Mouse (Mus musculus) right cerebral cortex, postnatal 10 days (tissue): ENCODE results near the gene Zfp184.

Experiments
- DNase-seq, 2 experiments: peaks; one replicate each; pipeline ENCODE4 v3.0.0; 2021; ENCODE audit warnings: low spot score in 2 of 2

Gene Zfp184

DNA sequence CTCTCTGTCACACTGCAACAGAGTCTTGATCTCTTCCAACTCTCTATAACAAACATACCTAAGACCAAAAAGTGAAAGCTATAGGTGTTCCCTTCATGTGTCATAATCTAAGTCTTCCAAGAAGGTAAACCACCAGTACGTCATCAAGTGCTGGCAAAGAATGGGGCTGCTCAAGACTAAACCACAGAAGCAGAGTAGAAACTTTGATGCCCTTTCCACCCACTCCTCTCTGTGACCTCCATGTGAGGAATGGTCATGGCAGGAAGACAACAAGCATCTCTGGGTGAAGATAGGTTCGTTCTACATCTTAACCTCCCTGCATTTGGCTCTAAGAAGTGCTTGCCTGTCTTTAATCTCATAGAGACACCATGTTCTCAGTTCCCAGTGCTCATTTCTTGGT is 39.6 kb downstream of the Zfp184 start:
- DNase-seq, result no peak

DNA sequence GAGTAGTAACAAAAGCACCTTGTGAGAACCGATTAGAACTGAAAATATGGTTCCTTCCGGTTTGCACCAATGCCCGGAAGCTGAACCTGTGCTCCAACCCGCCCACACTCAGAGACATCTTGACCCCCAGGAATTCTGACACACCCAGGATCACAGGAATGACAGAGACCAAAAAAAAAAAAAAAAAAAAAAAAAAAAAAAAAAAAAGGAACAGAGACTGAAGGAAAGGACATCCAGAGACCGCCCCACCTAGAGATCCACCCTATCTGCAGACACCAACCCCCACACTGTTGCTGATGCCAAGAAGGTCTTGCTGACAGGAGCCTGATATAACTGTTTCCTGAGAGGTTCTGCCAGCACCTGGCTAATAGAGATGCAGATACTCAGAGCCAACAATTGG is 47.7 kb downstream of the Zfp184 start:
- no peak for DNase-seq

DNA sequence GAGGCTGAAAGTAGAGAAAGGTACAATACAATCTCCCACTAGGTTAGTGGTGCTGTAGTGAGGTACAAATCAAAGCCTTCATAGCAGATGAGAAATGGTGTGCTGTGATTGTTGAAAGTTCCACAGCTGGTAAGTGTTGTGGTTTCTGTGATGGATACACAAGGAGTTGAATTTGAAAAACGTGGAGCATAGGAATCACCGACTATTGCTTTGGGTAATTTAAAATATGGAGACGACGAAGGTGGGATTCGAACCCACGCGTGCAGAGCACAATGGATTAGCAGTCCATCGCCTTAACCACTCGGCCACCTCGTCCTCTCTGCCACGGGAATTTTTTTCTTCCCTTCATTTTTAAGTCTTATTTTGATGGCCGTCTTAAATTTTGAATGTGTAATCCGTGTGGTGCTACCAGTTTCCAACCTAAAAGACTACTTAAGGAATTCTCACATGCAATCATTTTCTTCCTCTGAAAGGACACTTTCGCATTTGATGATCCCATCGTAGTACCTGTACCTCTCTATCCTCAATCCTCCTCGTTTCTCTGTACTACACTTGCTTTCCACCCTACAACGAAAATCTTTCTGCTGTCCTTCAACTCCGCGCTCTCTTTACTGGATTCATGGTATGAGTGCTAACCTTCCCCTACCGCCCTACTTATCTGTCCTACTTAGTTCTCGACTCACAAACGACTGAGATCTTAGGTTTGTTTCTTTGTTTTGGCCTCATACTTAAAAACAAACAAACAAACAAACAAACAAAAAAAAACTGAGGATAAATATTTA is 49.3 kb downstream of the Zfp184 start:
- DNase-seq, result peak in 1 of 2 experiments; percentile 38

DNA sequence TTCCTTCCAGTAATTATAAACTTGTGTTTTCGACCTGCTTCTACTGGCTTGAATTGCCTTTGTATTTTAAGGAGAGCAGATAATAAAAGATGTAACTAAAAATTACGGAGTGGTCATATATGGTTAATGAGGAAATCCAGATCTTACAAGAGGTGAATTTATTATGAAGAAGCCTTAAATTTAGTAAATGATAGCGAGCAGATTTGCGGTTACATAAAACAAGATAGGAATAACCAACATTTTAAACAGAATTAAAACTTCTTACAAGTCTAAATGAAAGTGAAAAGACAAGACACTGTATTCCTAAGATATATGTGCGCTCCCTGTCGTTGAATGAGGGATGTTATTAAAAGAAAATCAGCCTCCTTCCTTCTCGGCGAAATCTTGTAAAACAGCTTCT is 50.0 kb downstream of the Zfp184 start:
- no peak for DNase-seq

DNA sequence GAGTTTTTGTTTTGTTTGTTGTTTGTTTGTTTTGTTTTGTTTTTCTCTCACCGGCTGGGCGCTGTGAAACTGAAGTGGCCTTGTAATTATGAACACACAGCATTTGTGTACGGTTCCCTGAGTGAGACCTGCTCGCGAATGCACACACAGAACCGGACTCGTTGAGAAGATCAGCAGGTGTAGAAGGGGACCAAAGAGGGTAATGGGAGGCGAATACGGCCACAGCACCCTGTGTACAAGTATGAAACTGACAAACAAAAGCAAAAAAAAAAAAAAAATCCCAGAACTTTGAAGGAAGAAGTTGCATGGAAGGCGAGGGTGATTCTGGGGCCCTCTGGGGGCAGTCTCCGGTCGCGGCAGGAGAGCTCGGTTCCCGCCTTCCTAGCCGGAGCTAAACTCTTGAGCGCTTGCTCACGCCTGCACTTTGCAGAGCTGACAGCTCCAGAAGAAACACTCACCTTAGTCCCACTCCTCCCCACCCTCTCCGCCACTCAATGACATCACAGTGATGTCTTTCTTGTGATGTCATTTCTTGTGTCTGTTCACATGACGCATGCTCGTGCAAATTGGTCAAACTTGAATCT is 50.5 kb downstream of the Zfp184 start:
- DNase-seq, result peak in 1 of 2 experiments; percentile 32

DNA sequence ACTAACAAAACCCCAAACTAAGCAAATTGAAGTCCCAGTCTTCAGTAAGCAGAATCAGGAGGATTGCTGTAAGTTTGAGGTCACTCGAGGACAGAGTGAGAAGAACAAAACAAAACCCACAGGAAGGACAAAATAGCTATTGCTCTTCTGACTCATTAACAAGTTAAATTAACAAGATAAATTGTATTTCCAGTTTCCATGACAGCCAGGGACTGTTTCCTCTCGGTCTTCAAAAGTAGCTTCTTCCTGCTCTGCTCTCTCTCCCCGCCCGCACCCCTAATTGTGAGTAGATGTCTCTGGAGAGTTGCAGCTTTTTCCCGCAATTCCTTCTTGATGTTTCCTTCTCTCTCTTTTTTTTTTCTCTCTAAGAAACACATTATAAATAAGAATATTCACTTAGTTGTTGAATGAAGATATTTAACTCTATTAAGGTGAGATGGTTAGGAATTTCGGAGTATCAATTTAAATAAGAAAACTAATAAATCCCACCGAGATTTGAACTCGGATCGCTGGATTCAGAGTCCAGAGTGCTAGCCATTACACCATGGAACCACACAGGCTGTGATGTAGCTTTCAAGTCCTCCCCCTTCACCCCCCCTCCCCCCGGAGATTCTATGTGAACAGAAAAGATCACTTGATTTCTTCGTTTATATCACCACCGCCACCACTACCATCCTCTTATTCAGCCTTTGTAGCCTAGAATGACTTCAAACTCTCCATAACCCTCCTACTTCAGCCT is 51.4 kb downstream of the Zfp184 start:
- no peak for DNase-seq

DNA sequence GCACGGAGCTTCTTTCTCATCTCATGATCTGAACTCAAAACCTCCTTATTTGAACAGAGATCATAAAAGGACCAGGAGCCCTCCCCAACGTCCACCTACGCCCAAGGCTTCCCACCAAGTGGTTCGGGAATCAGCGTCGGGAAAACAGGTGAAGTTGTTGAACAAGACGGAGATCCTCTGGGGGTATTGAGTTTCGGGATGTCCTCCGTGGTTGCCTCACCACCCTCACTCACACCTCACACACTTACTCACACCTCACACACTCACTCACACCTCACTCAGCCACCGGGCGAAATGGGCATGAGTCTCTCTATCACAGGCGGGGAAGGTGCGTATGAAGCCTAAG is 51.9 kb downstream of the Zfp184 start:
- no peak for DNase-seq

DNA sequence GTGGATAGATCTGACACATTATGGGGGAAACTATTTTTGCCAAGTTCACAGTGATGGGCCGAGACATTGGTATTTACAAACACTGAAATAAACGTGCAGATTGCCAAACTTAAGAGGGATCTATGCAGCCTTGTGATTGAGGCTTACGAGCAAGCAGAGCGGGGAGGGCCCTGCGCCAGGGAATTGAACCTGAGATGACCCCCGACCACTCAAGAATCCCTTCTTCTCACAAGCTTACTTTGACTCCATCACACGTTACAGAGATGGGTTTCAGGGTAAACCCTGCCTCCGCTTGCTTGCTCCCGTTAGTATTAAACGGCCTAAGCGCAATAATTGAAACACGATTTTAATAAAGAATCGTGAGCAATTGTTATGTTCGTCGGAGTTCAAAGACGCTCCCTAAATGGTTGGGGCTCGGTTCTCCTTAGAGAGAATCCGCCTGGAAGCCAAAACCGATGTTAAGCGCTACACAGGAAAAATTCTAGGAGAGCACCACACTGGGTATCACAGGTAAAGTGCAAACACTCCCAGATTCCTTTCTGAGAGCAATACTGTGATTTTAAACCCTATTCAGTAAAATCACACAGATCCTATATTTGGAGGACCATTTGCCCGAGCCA is 52.4 kb downstream of the Zfp184 start:
- no peak for DNase-seq

DNA sequence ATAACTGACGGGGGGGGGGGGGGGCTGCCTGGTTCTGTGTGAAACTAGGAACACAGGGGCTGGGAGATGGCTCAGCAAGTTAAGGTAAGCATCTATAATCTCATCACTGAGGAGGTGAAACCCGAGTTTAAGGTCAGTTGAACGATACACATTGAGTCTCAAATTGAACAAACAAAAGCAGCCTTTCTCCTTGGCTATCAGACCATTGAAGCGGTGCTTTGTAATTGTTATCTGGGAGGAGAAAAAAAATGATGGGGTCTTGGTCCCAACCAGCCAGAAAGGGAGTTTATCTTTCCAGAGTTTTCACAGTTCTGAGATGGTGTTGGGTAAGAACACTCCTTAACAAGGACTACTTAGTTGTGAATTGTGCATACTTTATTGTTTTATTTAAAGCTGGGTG is 52.9 kb downstream of the Zfp184 start:
- DNase-seq, result no peak

DNA sequence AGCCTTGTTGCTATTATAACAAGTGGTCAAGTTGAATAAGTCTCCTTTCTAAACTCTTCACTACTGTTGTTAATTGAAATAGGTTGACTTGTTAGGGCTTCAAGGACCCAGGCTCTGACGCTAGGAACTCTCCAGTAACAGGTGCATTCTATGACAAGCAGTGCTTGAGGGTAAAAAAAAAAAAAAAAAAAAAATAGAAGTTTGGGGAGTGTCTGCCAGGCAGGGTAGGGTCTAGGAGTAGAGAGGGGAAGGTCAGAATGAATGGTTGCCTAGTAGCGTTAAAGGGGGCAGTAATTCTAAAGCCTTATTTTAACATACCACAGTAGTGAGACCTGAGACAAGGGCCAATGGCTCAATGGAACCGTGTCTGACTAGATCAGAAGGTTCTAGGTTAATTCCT is 53.5 kb downstream of the Zfp184 start:
- DNase-seq, result no peak

DNA sequence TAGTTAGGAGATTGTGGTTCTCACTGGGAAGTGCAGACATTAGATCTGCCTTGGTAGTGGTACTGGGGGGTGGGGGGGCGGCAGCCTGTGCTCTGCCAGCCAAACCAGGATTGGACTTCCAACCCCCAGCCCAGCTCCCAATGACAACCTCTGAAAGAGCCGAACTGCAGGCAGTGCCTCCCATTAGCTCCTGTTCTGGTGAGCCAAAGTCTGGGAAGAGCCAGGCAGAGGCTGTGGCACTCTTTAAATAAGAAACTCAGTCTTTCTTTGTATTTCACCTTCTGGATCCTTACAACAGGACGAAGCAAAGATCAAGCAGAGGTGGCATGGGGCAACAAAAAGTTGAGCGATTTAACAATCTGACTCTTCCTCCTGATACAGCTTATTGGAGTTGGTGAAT is 54.3 kb downstream of the Zfp184 start:
- no peak for DNase-seq

DNA sequence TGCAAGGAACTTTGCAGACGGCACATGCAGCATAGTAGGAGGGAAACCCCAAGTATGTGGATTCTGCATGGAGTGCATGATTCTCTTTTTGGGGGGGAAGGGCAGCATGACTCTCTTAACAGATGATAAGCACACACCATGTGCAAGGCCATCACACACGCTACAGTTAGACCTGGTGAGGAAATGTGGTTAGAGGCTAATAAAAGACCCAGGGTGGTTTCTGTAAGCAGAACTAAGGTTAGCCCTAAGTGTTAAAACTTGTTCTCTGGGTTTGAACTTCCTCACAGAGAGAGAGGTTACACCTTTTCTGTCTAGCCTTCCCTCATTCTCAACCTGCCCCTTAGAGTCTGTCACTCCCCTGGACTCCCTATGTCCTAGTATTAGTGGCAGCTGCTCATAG is 56.5 kb downstream of the Zfp184 start:
- no peak for DNase-seq

DNA sequence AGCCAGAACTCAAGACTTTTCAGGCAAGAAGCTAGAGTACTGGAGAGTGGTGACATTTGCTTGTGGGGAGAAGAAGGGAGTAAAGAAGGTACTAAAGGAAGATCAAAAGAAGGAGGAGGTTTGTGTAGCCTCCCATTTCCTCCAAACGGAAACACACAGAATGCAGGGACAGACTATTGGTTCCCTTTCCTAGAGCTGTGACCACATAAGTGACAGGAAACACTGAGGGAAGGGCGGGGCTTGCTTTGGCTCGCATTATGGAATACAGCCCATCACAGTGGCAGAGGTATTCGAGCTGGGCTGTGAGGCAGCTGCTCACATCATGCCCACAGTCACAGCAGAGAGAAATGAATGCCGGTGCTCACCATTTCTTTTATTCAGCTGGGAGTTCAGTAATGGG is 56.9 kb downstream of the Zfp184 start:
- DNase-seq, result no peak

DNA sequence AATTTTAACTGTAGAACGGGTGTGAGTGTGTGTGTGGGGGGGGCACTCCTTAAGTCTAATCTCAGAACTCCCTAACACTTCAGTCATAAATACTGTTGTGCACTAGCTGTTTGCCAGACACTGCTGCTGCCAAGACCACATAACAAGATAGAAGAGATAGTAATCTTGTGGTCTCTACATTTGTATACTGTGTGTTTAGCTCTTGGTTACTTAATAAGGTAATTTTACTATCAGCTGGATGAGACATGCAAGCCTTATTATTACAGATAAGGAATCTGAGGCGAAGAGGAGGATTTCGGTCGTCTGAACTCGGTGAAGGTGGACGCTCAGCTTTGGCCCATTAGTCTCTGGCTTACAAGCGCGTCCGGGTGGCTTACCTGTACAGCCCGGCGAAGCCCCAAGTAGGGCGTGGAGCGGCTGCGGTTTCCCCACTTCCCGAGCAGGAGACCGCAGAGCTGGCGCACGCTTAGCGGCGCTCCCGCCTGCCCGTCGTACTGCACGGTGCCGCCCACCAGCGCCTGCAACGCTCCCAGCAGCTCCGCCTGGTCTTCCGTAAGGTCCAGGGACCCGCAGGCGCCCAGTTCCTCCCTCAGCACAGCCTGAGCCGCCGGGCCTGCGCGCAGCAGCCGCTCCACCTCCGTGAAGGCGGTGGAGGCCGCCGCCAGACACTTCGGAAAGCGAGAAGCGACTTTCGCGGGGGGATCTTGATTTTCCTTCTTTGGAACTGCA is 60.9 kb downstream of the Zfp184 start:
- DNase-seq, result no peak

DNA sequence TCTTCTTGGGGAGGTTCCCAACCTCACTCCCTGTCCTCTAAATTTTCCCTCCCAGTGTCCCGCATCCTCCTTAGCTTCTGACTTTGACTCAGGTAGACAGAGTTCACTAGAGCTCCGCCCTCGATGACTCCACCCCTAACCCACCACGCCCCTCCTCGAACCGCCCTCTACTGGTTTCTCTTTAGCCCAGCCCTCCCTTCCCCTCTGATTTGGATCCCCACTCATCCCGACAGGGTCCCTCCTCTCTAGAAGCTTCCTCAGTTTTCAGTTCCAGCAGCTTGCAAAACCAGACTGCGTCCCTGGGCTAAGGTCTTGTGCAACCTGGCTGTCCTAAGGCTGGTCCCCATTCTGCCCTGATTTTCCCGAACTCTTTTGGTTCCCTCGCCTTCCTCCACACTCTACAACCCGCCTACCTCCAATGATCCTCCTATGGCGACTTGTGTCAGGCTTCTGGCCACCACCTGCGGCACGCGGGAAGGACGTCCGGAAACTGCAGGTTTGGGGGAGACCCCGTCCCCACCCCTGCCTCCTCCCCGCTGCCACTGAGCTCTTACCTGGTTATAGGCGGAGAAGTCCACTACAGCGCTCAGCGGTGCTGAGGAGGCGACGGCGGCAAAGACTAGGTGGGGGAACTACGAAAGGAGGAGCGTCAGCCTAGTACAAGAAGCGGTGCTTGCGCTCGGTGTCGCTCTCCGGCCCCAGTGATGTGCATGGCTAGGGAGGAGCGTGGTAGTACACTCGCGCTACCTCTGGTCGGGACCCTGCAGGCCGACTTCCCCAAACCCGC is 61.6 kb downstream of the Zfp184 start:
- DNase-seq, result no peak

DNA sequence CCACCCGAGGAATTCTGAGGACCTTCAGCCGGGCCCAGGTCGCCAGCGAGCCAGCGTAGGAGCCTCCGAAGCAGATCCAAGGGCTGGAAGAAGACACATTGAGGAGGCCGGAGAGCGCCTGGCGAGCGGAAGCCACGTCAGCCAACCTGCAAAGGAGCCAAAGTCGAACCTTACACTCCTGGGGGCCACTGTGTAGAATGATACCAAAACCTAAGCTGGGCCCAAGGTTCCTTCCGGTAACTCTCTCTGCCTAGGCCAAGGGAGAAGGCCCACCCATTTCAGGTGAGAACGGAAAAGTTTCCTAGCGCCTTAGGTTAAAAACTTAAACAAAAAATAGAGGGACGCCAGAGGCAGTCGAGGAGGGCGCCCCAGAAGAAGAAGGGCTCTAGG is 62.2 kb downstream of the Zfp184 start:
- DNase-seq, result no peak

DNA sequence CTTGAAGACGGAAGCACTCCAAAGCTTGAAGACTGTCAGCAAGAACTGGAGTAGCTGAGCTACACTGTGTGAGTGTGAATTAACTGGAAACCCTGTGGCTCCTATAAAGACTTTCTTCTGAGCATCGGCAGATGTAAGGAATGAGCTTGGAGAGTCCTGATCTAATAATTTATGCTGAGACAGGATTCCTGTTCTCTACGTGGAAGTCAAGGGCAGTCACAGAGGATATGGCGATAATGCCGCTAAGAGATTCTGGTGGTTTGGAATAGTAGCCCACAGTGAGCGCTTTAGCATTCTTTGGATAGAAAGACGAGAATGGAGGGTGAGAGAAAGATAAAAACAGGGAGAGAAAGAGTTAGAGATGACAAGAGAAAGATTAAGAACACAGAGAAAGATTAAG is 63.0 kb downstream of the Zfp184 start:
- no peak for DNase-seq

DNA sequence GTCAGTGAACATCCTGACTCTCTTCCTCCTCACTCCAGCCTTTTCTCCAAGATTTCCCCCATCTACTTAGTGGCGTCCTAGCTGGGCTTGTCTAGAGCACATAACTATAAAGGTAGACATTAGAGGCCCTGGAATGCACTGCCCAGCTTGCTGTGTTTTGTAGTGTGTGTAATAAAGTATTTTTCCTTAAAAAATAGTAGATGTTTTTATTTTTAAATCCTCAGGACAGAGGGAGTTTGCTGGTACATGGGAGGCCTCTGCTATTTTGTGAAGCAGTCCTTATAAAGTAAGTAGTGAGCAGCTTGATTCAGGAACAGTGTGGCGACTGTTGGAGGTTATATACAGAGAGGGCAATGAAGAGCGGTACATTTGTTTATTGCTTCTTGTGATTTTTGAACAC is 63.8 kb downstream of the Zfp184 start:
- DNase-seq, result no peak

DNA sequence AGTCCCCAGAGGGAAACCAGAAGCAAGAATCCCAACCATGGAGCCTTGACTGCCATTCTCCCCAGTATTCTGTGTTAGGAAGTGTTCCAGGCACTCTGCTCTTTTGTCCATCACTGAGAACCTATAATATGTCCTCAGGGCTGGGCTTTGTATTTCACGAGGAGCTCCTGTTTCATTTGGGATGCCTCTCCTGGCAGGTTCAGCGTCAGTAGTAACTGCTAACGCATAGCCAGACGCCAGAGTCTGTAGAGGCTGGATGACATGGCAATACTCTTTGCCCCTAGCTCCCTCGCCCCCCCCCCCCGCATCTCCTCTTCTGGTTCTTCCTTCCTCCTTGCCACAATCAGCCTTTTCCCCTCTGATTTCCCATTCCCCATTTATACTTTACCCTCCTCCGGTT is 64.7 kb downstream of the Zfp184 start, which contains the start of gene Prss16:
Gene Prss16, minus strand, starts transcription at position 101 of the 400 bp plus-strand sequence.
- no peak for DNase-seq
